27 mouse cellular contexts compared by ENCODE assay signal in genomic region chr1:90000981-90001380, GRCm38 (mm10). TPM values are rescaled to one million over a fixed set of nuclear protein-coding genes. Genes with fewer than 3 reads are reported as not detected.
A peak's percentile ranks its signal among the peaks of the same experiment; 100 is the strongest.
DNase-seq lines count a peak whose midpoint lies in the region; ATAC-seq and TF ChIP-seq lines count a peak whose summit lies in the region.
"Had no signal": no experiment of that assay in that cellular context is flagged by ENCODE, and none has a peak within 500 bp of the region (broad histone marks: within the 10 kb centered on the region; RNA-seq: fewer than 3 reads in every experiment).

No protein-coding gene starts in this region.

- peak; percentile 18 for DNase-seq in gastrocnemius, postnatal 25 days
- no peak for DNase-seq in gastrocnemius, postnatal 14 days
- no peak for DNase-seq in heart, postnatal 0 days (ENCODE audit: low spot score)
- no peak for DNase-seq in left cerebral cortex, adult 2 months (ENCODE audit: extremely low spot score in 1 of 2, low spot score in 2 of 2)
- no peak for DNase-seq in left cerebral cortex, adult 9 months (ENCODE audit: low spot score in 2 of 2)
- DNase-seq: adrenal gland, adult 2 months; adrenal gland, postnatal 14 days; cerebellum, adult 11 months; cerebellum, adult 2 months; cerebellum, adult 9-11 months; forebrain, postnatal 0 days had no signal

- no peaks in the 10 kb centered on the region for H3K27me3 ChIP-seq in heart, postnatal 0 days (ENCODE audit: control insufficient read depth, insufficient read depth, low read length)
- H3K27me3 ChIP-seq in heart, embryonic 12.5 days (replicated peaks) = no peaks in the 10 kb centered on the region; the same call in 1 of the 2 replicates
- H3K27me3 ChIP-seq: heart, embryonic 15.5 days; hindbrain, embryonic 15.5 days had no signal

- no peaks in the 10 kb centered on the region for H3K9me3 ChIP-seq in heart, postnatal 0 days (replicated peaks; ENCODE audit: control insufficient read depth, low read length)
- H3K9me3 ChIP-seq in heart, embryonic 12.5 days (replicated peaks) = no peaks in the 10 kb centered on the region
- H3K9me3 ChIP-seq: embryonic facial prominence, embryonic 12.5 days; embryonic facial prominence, embryonic 15.5 days; heart, embryonic 15.5 days; hindbrain, embryonic 12.5 days; hindbrain, embryonic 15.5 days had no signal

- ATAC-seq in heart, postnatal 0 days (ENCODE audit: insufficient read depth, low read depth) = no peak
- ATAC-seq in heart, embryonic 12.5 days (ENCODE audit: insufficient number of reproducible peaks, low FRiP score) = no peak
- ATAC-seq: CD4-positive, CD25-positive, alpha-beta regulatory T cell, adult 4 months; forebrain, embryonic 14.5 days; forebrain, postnatal 0 days; intestine, postnatal 0 days had no signal

- no peak for TF ChIP-seq CTCF in heart, postnatal 0 days (IDR thresholded peaks at IDR 0.05; ENCODE audit: low read depth)
- TF ChIP-seq CTCF in left cerebral cortex, adult 2 months (IDR thresholded peaks at IDR 0.05) = no peak

- no peaks in the 10 kb centered on the region for H3K36me3 ChIP-seq in heart, postnatal 0 days (replicated peaks; ENCODE audit: control insufficient read depth, insufficient read depth, low read length)
- H3K36me3 ChIP-seq in heart, embryonic 12.5 days = no peaks in the 10 kb centered on the region
- H3K36me3 ChIP-seq: embryonic facial prominence, embryonic 12.5 days; embryonic facial prominence, embryonic 15.5 days; heart, embryonic 15.5 days; hindbrain, embryonic 12.5 days; hindbrain, embryonic 15.5 days had no signal

- H3K9ac ChIP-seq in heart, postnatal 0 days (replicated peaks; ENCODE audit: low read depth, low read length) = no peak overlapping the region
- no peak overlapping the region for H3K9ac ChIP-seq in heart, embryonic 12.5 days
- H3K9ac ChIP-seq: embryonic facial prominence, embryonic 12.5 days; embryonic facial prominence, embryonic 15.5 days; forebrain, postnatal 0 days; heart, embryonic 15.5 days; hindbrain, embryonic 12.5 days; hindbrain, embryonic 15.5 days had no signal

- H3K27ac ChIP-seq in heart, postnatal 0 days (ENCODE audit: low read depth) = peak overlapping the region; percentile 84; the same call in 1 of the 2 replicates
- no peak overlapping the region for H3K27ac ChIP-seq in heart, embryonic 12.5 days (ENCODE audit: poor library complexity, severe bottlenecking)
- H3K27ac ChIP-seq in left cerebral cortex, adult 2 months = peak overlapping the region; percentile 36
- H3K27ac ChIP-seq: embryonic facial prominence, embryonic 12.5 days; embryonic facial prominence, embryonic 15.5 days; hindbrain, embryonic 12.5 days; hindbrain, embryonic 15.5 days had no signal

- no peak for TF ChIP-seq EP300 in heart, postnatal 0 days (IDR thresholded peaks at IDR 0.05; ENCODE audit: low read depth)

- H3K4me1 ChIP-seq in heart, postnatal 0 days (ENCODE audit: control insufficient read depth, insufficient read depth) = peaks cover 44% of the 10 kb centered on the region
- H3K4me1 ChIP-seq in heart, embryonic 12.5 days (replicated peaks) = peaks cover 44% of the 10 kb centered on the region
- H3K4me1 ChIP-seq: embryonic facial prominence, embryonic 15.5 days; hindbrain, embryonic 12.5 days; hindbrain, embryonic 15.5 days had no signal

- intact Hi-C loops in gastrocnemius, postnatal 14 days (cut with DNase I; ENCODE audit: low total_unique reads) = no loop called here
- intact Hi-C loops in left cerebral cortex, adult 2 months (cut with DNase I) = no loop called here

- H3K4me3 ChIP-seq in heart, postnatal 0 days (ENCODE audit: low read depth, low read length) = no peak overlapping the region
- H3K4me3 ChIP-seq in heart, embryonic 12.5 days = no peak overlapping the region
- no peak overlapping the region for H3K4me3 ChIP-seq in left cerebral cortex, adult 2 months
- H3K4me3 ChIP-seq: embryonic facial prominence, embryonic 12.5 days; embryonic facial prominence, embryonic 15.5 days; heart, embryonic 15.5 days; hindbrain, embryonic 12.5 days; hindbrain, embryonic 15.5 days had no signal

- H3K4me2 ChIP-seq in heart, postnatal 0 days (ENCODE audit: low read depth, low read length) = no peak overlapping the region
- H3K4me2 ChIP-seq in heart, embryonic 12.5 days = no peak overlapping the region
- H3K4me2 ChIP-seq: embryonic facial prominence, embryonic 12.5 days; embryonic facial prominence, embryonic 15.5 days; heart, embryonic 11.5 days; heart, embryonic 15.5 days; hindbrain, embryonic 12.5 days; hindbrain, embryonic 15.5 days had no signal

- WGBS in heart, postnatal 0 days = 48% methylated on average over 5 of the region's 5 CpGs
- WGBS in heart, embryonic 12.5 days = 50% methylated on average over 5 of the region's 5 CpGs

RNA-seq across cellular contexts. Expression of gene Asb18, which starts 13.5 kb away (rescaled TPM):
- total RNA-seq in gastrocnemius, postnatal 25 days (2021) = 10 to 100 TPM; 19.9 to 22.6 TPM
- 1 to 10 TPM; 7.0 TPM for total RNA-seq in gastrocnemius, postnatal 14 days (2021)
- 5.9 and 17.3 TPM in 2 replicates for total RNA-seq in heart, postnatal 0 days (2014; rRNA removed; ENCODE audit: low replicate concordance)
- 1.6 and 2.0 TPM in 2 replicates for polyA plus RNA-seq in heart, postnatal 0 days (2015; fragmentation: Nextera tagmentation; extraction: Ambion mirVana)
- polyA plus RNA-seq in heart, embryonic 12.5 days (2016; fragmentation: Nextera tagmentation; extraction: Ambion mirVana) = 1.0 and 1.1 TPM in 2 replicates
- total RNA-seq in left cerebral cortex, adult 2 months (2021) = 1 to 10 TPM; 1.1 to 1.3 TPM
- total RNA-seq: adrenal gland, adult 2 months; adrenal gland, postnatal 14 days; common myeloid progenitor, adult 5-6 weeks; hematopoietic stem cell, adult 5-6 weeks; MEL had no signal
- polyA plus RNA-seq: adrenal gland, adult 2 months; C2C12; CD4-positive, CD25-positive, alpha-beta regulatory T cell, adult 4 months; forebrain, embryonic 11.5 days; intestine, embryonic 14.5 days; intestine, postnatal 0 days had no signal
